Mouse (Mus musculus): ENCODE measurements around the gene Dmgdh.

DNA sequence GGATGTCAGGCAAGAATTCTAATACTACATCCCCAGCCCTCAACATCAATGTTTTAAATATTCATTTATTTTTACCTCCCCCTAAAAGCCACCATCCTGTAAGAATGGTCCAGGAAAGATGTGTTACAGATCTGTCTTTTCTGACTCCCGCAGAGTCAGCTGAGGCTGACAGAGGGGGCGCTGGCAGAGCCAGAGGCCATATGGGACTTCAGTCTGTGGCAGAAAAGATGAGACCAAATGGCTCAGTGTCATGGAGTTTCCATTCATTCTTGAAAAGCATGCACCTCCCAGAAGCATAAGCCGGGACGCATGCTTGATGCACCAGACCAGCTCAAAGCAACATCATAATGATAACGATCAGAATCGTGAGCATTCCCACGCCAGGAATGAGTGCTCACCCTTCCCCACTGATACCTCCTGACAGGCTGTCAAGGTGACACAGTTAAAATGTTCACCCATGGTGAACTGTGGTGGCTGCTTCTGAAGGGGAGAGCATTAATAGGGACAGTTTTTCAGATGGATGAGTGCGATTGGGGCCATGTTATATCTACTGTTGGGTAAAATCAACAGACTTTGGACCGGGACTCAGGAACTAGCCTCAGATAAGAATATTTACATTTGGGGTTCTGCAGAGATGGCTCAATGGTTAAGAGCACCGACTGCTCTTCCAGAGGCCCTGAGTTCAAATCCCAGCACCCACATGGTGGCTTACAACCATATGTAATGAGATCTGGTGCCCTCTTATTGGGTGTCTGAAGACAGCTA is 43.1 kb upstream of the Dmgdh start:
- no peak for TF ChIP-seq CTCF (IDR thresholded peaks at IDR 0.05; ENCODE audit: control insufficient read depth, insufficient read depth, insufficient replicate concordance, low read depth, low read length)
- TF ChIP-seq POLR2A (IDR thresholded peaks at IDR 0.05; ENCODE audit: control insufficient read depth, low read depth, low read length) = no peak

All from testis, adult 2 months (tissue).